Mouse (Mus musculus) cerebellum, postnatal 36 days (tissue): Measurements from ENCODE around the gene Pter.

Source experiments
- DNase-seq, 2 experiments: peaks; one replicate each; pipeline ENCODE4 v3.0.0; 2021 to 2022; ENCODE audit warnings: mixed read lengths in 2 of 2

Pter gene

GRCm38 (mm10) chr2:13009261-13009972, 85.6 kb downstream of the Pter start:
- no peak for DNase-seq

- peak in 1 of 2 experiments; percentile 5 for DNase-seq
Observed at GRCm38 (mm10) chr2:13010030-13010459, 86.2 kb downstream of the Pter start.

GRCm38 (mm10) chr2:13010460-13011341, 86.9 kb downstream of the Pter start:
- DNase-seq, result peak; percentile 13 to 25

- DNase-seq, result peak; percentile 4 to 13
Observed at GRCm38 (mm10) chr2:13011472-13011871, 87.6 kb downstream of the Pter start, which contains the start of gene C1ql3. Gene C1ql3, minus strand, starts transcription at chr2:13011806.

- no peak for DNase-seq
Observed at GRCm38 (mm10) chr2:13011973-13012372, 88.1 kb downstream of the Pter start.

GRCm38 (mm10) chr2:13018382-13018781, 94.5 kb downstream of the Pter start:
- DNase-seq, result no peak

GRCm38 (mm10) chr2:13018861-13019260, 95.0 kb downstream of the Pter start:
- DNase-seq, result no peak

- no peak for DNase-seq
Observed at GRCm38 (mm10) chr2:13038772-13039171, 114.9 kb downstream of the Pter start.

GRCm38 (mm10) chr2:13039785-13040184, 115.9 kb downstream of the Pter start:
- no peak for DNase-seq

- DNase-seq, result no peak
Observed at GRCm38 (mm10) chr2:13044555-13044954, 120.7 kb downstream of the Pter start.

GRCm38 (mm10) chr2:13048649-13049048, 124.8 kb downstream of the Pter start:
- DNase-seq, result no peak
